Mouse (Mus musculus): ENCODE results near the gene Acin1.

GRCm38 (mm10) chr14:54735221-54735620 is 48.5 kb upstream of the Acin1 start:
- TF ChIP-seq POLR2A (IDR thresholded peaks at IDR 0.05; ENCODE audit: extremely low read depth, insufficient read depth, low read length) (no peak), CTCF (IDR thresholded peaks at IDR 0.05; ENCODE audit: low read depth, low read length) (no peak)
